27 mouse cellular contexts compared by ENCODE assay signal in genomic region chr6:143697997-143698396, GRCm38 (mm10).
A peak's percentile ranks its signal among the peaks of the same experiment; 100 is the strongest.
DNase-seq lines count a peak whose midpoint lies in the region; ATAC-seq lines count a peak whose summit lies in the region.
"Had no signal": no experiment of that assay in that cellular context is flagged by ENCODE, and none has a peak within 500 bp of the region (broad histone marks: within the 10 kb centered on the region; RNA-seq: fewer than 3 reads in every experiment).

No protein-coding gene starts in this region.

- H3K9ac ChIP-seq in midbrain, embryonic 16.5 days (ENCODE audit: low read depth, low read length): no peak overlapping the region
- H3K9ac ChIP-seq: embryonic facial prominence, embryonic 12.5 days; embryonic facial prominence, embryonic 15.5 days; forebrain, postnatal 0 days; heart, embryonic 13.5 days; hindbrain, embryonic 13.5 days; intestine, embryonic 15.5 days had no signal

- peak; percentile 88 for DNase-seq in heart, adult 11 months
- DNase-seq in heart, postnatal 4 days: no peak
- no peak for DNase-seq in adrenal gland, adult 8-10 months
- DNase-seq in urinary bladder, postnatal 10 days (ENCODE audit: low spot score): no peak
- DNase-seq: adrenal gland, postnatal 10 days; adrenal gland, postnatal 36 days; cerebellum, adult 18-20 months; cerebellum, adult 9-10 months; cerebellum, postnatal 14 days; forebrain, postnatal 0 days; gastrocnemius, postnatal 14 days; heart, adult 2 months; heart, postnatal 14 days had no signal

- peak; percentile 69 to 81 for ATAC-seq in hematopoietic stem cell, adult 5-6 weeks (replicated peaks in 1 of 2; ENCODE audit: insufficient read depth in 1 of 2, low FRiP score in 2 of 2, low TSS enrichment in 1 of 2, low read depth in 1 of 2, poor library complexity in 2 of 2, severe bottlenecking in 2 of 2)
- peak; percentile 91 for ATAC-seq in megakaryocyte progenitor cell, adult 5-6 weeks (replicated peaks; ENCODE audit: poor library complexity)
- no peak for ATAC-seq in midbrain, embryonic 16.5 days
- ATAC-seq: activated CD4-positive, CD25-positive, alpha-beta regulatory T cell, adult 4 months; CD4-positive, CD25-positive, alpha-beta regulatory T cell, adult 4 months; forebrain, embryonic 14.5 days; forebrain, postnatal 0 days; hindbrain, embryonic 16.5 days; intestine, embryonic 15.5 days had no signal

- H3K4me3 ChIP-seq in midbrain, embryonic 16.5 days (ENCODE audit: low read depth, low read length): no peak overlapping the region
- H3K4me3 ChIP-seq: embryonic facial prominence, embryonic 12.5 days; embryonic facial prominence, embryonic 15.5 days; heart, adult 2 months; heart, embryonic 10.5 days; heart, embryonic 13.5 days; hindbrain, embryonic 10.5 days; hindbrain, embryonic 13.5 days; intestine, embryonic 15.5 days had no signal

- WGBS in midbrain, embryonic 16.5 days: 71% methylated on average over 6 of the region's 6 CpGs

- H3K36me3 ChIP-seq in midbrain, embryonic 16.5 days (ENCODE audit: control insufficient read depth, insufficient read depth, low read length): no peaks in the 10 kb centered on the region
- H3K36me3 ChIP-seq: embryonic facial prominence, embryonic 12.5 days; embryonic facial prominence, embryonic 15.5 days; heart, embryonic 10.5 days; heart, embryonic 13.5 days; hindbrain, embryonic 10.5 days; hindbrain, embryonic 13.5 days; intestine, embryonic 15.5 days had no signal

- no peak overlapping the region for H3K4me2 ChIP-seq in midbrain, embryonic 16.5 days (ENCODE audit: low read length)
- H3K4me2 ChIP-seq: embryonic facial prominence, embryonic 12.5 days; embryonic facial prominence, embryonic 15.5 days; heart, embryonic 13.5 days; hindbrain, embryonic 13.5 days; intestine, embryonic 15.5 days had no signal

- H3K27ac ChIP-seq in midbrain, embryonic 16.5 days (ENCODE audit: low read length): no peak overlapping the region
- H3K27ac ChIP-seq: embryonic facial prominence, embryonic 12.5 days; embryonic facial prominence, embryonic 15.5 days; heart, adult 2 months; heart, embryonic 10.5 days; heart, embryonic 13.5 days; hindbrain, embryonic 10.5 days; hindbrain, embryonic 13.5 days; intestine, embryonic 15.5 days had no signal

- no peaks in the 10 kb centered on the region for H3K4me1 ChIP-seq in midbrain, embryonic 16.5 days (ENCODE audit: control insufficient read depth, insufficient read depth, low read length)
- H3K4me1 ChIP-seq: embryonic facial prominence, embryonic 12.5 days; embryonic facial prominence, embryonic 15.5 days; heart, embryonic 10.5 days; heart, embryonic 13.5 days; hindbrain, embryonic 10.5 days; hindbrain, embryonic 13.5 days; intestine, embryonic 15.5 days had no signal

- no peaks in the 10 kb centered on the region for H3K9me3 ChIP-seq in midbrain, embryonic 16.5 days (replicated peaks; ENCODE audit: control insufficient read depth, low read length, poor library complexity, severe bottlenecking)
- H3K9me3 ChIP-seq: embryonic facial prominence, embryonic 12.5 days; embryonic facial prominence, embryonic 15.5 days; heart, embryonic 10.5 days; heart, embryonic 13.5 days; hindbrain, embryonic 10.5 days; hindbrain, embryonic 13.5 days; intestine, embryonic 15.5 days had no signal

- no peaks in the 10 kb centered on the region for H3K27me3 ChIP-seq in midbrain, embryonic 16.5 days (ENCODE audit: control insufficient read depth, insufficient read depth, low read depth, low read length)
- H3K27me3 ChIP-seq: embryonic facial prominence, embryonic 15.5 days; heart, embryonic 13.5 days; intestine, embryonic 15.5 days had no signal
